Mouse (Mus musculus) intestine, embryonic 14.5 days (tissue): ENCODE results near the gene Cib2. TPM values are rescaled to one million over a fixed set of nuclear protein-coding genes. Genes with fewer than 3 reads are reported as not detected.
"Not testable (repeated sequence)": the region's sequence is repeated elsewhere in the genome, so short reads cannot be mapped to it uniquely, and the experiment has no call there.

Experiments
- ATAC-seq: fragments of 200-750 bp; cut with Nextera tagmentation; replicated peaks from 2 replicates; pipeline ENCODE4 v1.8.0; 2017; ENCODE audit warnings: low read depth, moderate number of reproducible peaks, moderate TSS enrichment, moderate library complexity; ENCODE audit not compliant: low FRiP score, low TSS enrichment
- DNase-seq: peaks from one replicate; pipeline ENCODE4 v3.0.0-alpha.2; 2018; ENCODE audit warnings: low spot score
- H3K27ac ChIP-seq: fragments of 300-500 bp; sonication (generic); 2 replicates; pipeline ENCODE4 v1.5.1; 2014; ENCODE audit warnings: low read depth, mild to moderate bottlenecking, control low read depth
- H3K27me3 ChIP-seq: fragments of 300-500 bp; sonication (generic); replicated peaks from 2 replicates; pipeline ENCODE4 v1.6.1; 2014; ENCODE audit warnings: low read length, control low read depth; ENCODE audit not compliant: control insufficient read depth, insufficient read depth
- H3K36me3 ChIP-seq: fragments of 300-500 bp; sonication (generic); 2 replicates; pipeline ENCODE4 v1.6.1; 2014; ENCODE audit warnings: low read length, control low read depth; ENCODE audit not compliant: control insufficient read depth, insufficient read depth
- H3K4me1 ChIP-seq: fragments of 300-500 bp; sonication (generic); replicated peaks from 2 replicates; pipeline ENCODE4 v1.6.1; 2014; ENCODE audit warnings: low read length, control low read depth, mixed read lengths; ENCODE audit not compliant: control insufficient read depth, insufficient read depth
- H3K4me2 ChIP-seq: fragments of 300-500 bp; sonication (generic); 2 replicates; pipeline ENCODE4 v1.6.1; 2014; ENCODE audit warnings: low read length
- H3K4me3 ChIP-seq: fragments of 300-500 bp; sonication (generic); 2 replicates; pipeline ENCODE4 v1.5.1; 2014; ENCODE audit warnings: low read depth, low read length, control low read depth, mixed read lengths
- H3K9ac ChIP-seq: fragments of 300-500 bp; sonication (generic); 2 replicates; pipeline ENCODE4 v1.6.1; 2014; ENCODE audit warnings: mild to moderate bottlenecking, low read length
- H3K9me3 ChIP-seq: fragments of 300-500 bp; sonication (generic); 2 replicates; pipeline ENCODE4 v1.6.1; 2016; ENCODE audit warnings: low read length, control low read depth; ENCODE audit not compliant: control insufficient read depth
- WGBS: fragments of 180-500 bp; shearing (Covaris S2); extraction: QIAGEN DNeasy Blood & Tissue Kit; methylation state at CpG from one replicate; pipeline ENCODE4 v1.1.7; 2014; 5-methylcytosine and 5-hydroxymethylcytosine counted together
- polyA plus RNA-seq: library from polyadenylated mRNA; unstranded; fragments of >200 nt; fragmentation: Nextera tagmentation; extraction: Ambion mirVana; gene quantifications from 2 replicates; pipeline ENCODE4 v1.2.1, GENCODE M21; 2014

Gene Cib2
- 15.3 and 19.3 TPM in 2 replicates for polyA plus RNA-seq

GRCm38 (mm10) chr9:54559771-54560471 is at the start of gene Cib2:
TSS of gene Cib2 (minus strand) at chr9:54560218.
- Histone ChIP-seq H3K27ac (no peak within 1 kb of the TSS), H3K4me2 (peak within 1 kb of the TSS; percentile 82), H3K9me3 (no peaks in the 10 kb centered on the region), H3K27me3 (no peaks in the 10 kb centered on the region), H3K9ac (peak within 1 kb of the TSS; percentile 40), H3K4me3 (peak within 1 kb of the TSS; percentile 55), H3K4me1 (peaks cover 3% of the 10 kb centered on the region; the same call in 1 of the 2 replicates), H3K36me3 (no peaks in the 10 kb centered on the region)
- DNase-seq (peak; percentile 91), ATAC-seq (peak; percentile 97)
- under 1% methylated on average over 54 of the region's 54 CpGs for WGBS

- Histone ChIP-seq H3K9ac (no peak overlapping the region), H3K9me3 (no peaks in the 10 kb centered on the region), H3K4me1 (no peaks in the 10 kb centered on the region), H3K4me3 (no peak overlapping the region), H3K27ac (no peak overlapping the region), H3K27me3 (no peaks in the 10 kb centered on the region), H3K4me2 (no peak overlapping the region), H3K36me3 (peaks cover 46% of the 10 kb centered on the region)
- WGBS: 58% methylated on average over 4 of the region's 4 CpGs
- DNase-seq (peak; percentile 65), ATAC-seq (no peak)
These were observed 44.9 kb upstream of the Cib2 start for GRCm38 (mm10) chr9:54604886-54605285.

DNA sequence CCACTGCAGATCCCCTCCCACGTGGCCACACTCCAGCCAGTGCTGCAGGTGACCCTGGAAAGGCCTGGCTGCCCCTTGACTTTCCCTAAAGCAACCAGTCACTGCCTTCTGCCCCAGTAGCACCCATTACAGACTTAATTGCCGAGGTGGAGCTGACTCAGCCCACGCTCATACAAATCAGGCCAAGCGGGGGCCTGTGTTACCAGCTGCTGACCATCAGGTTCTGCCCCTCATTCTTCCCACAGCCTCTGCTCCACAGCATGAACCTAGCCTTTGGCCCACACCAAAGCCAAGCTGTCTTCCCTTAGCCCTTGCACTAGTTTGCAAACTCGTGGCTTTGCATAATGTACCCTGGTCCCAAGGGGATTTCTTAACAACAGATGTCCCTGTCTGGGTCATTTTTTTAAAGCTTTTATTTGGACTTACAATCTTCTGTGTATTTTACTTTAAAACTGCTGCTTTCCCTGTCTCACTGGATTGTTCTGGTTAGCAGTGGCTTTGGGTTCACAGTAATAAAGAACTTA is 44.2 kb upstream of the Cib2 start:
- no peaks in the 10 kb centered on the region for H3K4me1 ChIP-seq
- no peak overlapping the region for H3K4me2 ChIP-seq
- H3K27me3 ChIP-seq: no peaks in the 10 kb centered on the region
- H3K27ac ChIP-seq: no peak overlapping the region
- WGBS: 79% methylated on average over 5 of the region's 5 CpGs
- peaks cover 52% of the 10 kb centered on the region for H3K36me3 ChIP-seq
- DNase-seq (no peak), ATAC-seq (no peak)
- H3K4me3 ChIP-seq: no peak overlapping the region
- no peak overlapping the region for H3K9ac ChIP-seq
- no peaks in the 10 kb centered on the region for H3K9me3 ChIP-seq

- Histone ChIP-seq H3K9me3 (no peaks in the 10 kb centered on the region), H3K9ac (no peak overlapping the region), H3K27me3 (no peaks in the 10 kb centered on the region), H3K4me2 (no peak overlapping the region), H3K4me1 (no peaks in the 10 kb centered on the region), H3K36me3 (peaks cover 65% of the 10 kb centered on the region), H3K4me3 (no peak overlapping the region), H3K27ac (no peak overlapping the region)
- no peak for DNase-seq
- no peak for ATAC-seq
- WGBS: 88% methylated on average over 7 of the region's 7 CpGs
These were observed 42.9 kb upstream of the Cib2 start for GRCm38 (mm10) chr9:54602916-54603315.

DNA sequence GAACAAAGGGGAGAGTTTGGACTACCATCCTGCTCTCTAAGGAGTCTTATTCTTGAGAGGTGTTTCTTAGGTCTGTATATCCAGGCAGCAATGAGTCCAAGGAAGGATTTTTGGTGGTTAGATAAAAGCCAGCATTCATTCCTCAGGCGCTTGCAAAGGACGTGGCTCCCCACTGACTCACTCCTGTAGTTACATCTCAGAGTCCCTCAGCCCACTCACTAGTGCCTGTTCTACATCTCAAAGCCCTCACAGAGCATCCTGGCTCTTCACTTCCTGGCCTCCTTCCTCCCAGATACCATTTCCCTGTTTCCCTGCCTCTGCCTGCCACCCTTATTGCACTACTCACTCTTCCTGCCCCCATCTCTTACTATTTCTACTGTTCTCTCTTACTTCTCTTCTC is 42.4 kb upstream of the Cib2 start:
- WGBS: 91% methylated on average over 2 of the region's 2 CpGs
- no peaks in the 10 kb centered on the region for H3K4me1 ChIP-seq
- H3K9me3 ChIP-seq: no peaks in the 10 kb centered on the region
- no peaks in the 10 kb centered on the region for H3K27me3 ChIP-seq
- no peak overlapping the region for H3K27ac ChIP-seq
- no peak overlapping the region for H3K4me3 ChIP-seq
- no peak for ATAC-seq
- no peak overlapping the region for H3K9ac ChIP-seq
- H3K36me3 ChIP-seq: peaks cover 70% of the 10 kb centered on the region
- no peak overlapping the region for H3K4me2 ChIP-seq
- DNase-seq: no peak

GRCm38 (mm10) chr9:54596752-54597465 is 36.9 kb upstream of the Cib2 start:
- no peak for ATAC-seq
- WGBS: 94% methylated on average over 15 of the region's 15 CpGs

DNA sequence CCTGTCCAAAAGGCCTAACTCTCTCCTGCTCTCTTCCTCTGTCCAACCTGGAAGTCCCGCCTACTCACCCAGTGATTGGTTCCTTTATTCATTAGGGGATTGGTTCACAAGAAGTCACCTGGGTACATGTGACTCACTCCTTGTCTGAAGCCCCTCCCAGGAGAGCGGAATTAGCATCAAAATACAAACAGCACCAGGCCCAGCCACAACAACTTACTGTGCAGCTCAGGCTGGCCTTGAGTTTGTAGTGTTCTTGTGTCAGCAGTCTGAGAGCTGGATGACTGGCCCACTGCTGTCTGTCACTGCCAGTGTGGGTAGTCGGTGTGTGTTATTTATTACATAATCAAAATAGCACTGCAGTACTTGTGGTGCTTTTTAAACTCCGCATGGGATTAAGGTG is 33.6 kb upstream of the Cib2 start:
- H3K4me1 ChIP-seq, H3K9me3 ChIP-seq, DNase-seq, H3K27ac ChIP-seq, ATAC-seq, H3K9ac ChIP-seq, H3K4me2 ChIP-seq, H3K27me3 ChIP-seq, H3K4me3 ChIP-seq: not testable (repeated sequence)
- WGBS: 77% methylated on average over 4 of the region's 4 CpGs
- peaks cover 77% of the 10 kb centered on the region for H3K36me3 ChIP-seq

More at GRCm38 (mm10) chr9:54596752-54597465, 36.9 kb upstream of the Cib2 start:
- H3K27ac ChIP-seq: no peak overlapping the region
- H3K4me2 ChIP-seq: no peak overlapping the region
- H3K27me3 ChIP-seq: no peaks in the 10 kb centered on the region
- no peaks in the 10 kb centered on the region for H3K9me3 ChIP-seq
- peaks cover 89% of the 10 kb centered on the region for H3K36me3 ChIP-seq
- no peak overlapping the region for H3K9ac ChIP-seq
- no peak for DNase-seq
- no peak overlapping the region for H3K4me3 ChIP-seq
- no peaks in the 10 kb centered on the region for H3K4me1 ChIP-seq

- peak overlapping the region; percentile 82 for H3K4me2 ChIP-seq
- ATAC-seq (no peak), DNase-seq (no peak)
- no peak overlapping the region for H3K9ac ChIP-seq
- H3K4me1 ChIP-seq: peaks cover 8% of the 10 kb centered on the region
- no peaks in the 10 kb centered on the region for H3K9me3 ChIP-seq
- H3K27me3 ChIP-seq: no peaks in the 10 kb centered on the region
- WGBS: 66% methylated on average over 4 of the region's 4 CpGs
- 0 out of 2 replicates have a peak overlapping the region, but pooled peaks have one; percentile 90 for H3K4me3 ChIP-seq
- H3K27ac ChIP-seq: no peak overlapping the region
- peaks cover 25% of the 10 kb centered on the region for H3K36me3 ChIP-seq
These were observed 27.8 kb upstream of the Cib2 start for GRCm38 (mm10) chr9:54587863-54588262.
